Mouse (Mus musculus): ENCODE measurements at regions not wholly inside any gene's neighbourhood (a gene's known extent, or its start where the extent isn't known, plus 50 kb on each side); places are given as distances from the start of the nearest gene placed in this dataset.

- Histone ChIP-seq H3K4me1 (replicated peaks; ENCODE audit: control insufficient read depth, insufficient read depth, low read length) (no peaks in the 10 kb centered on the region), H3K4me3 (ENCODE audit: low read depth, low read length) (peak overlapping the region; percentile 38), H3K4me2 (replicated peaks; ENCODE audit: low read depth) (peak overlapping the region; percentile 82), H3K27ac (ENCODE audit: low read depth, low read length) (no peak overlapping the region), H3K9ac (ENCODE audit: low read depth, low read length) (0 out of 2 replicates have a peak overlapping the region, but pooled peaks have one; percentile 13), H3K27me3 (replicated peaks; ENCODE audit: control insufficient read depth, insufficient read depth, low read length) (no peaks in the 10 kb centered on the region), H3K9me3 (ENCODE audit: control insufficient read depth) (no peaks in the 10 kb centered on the region), H3K36me3 (ENCODE audit: control insufficient read depth, insufficient read depth) (no peaks in the 10 kb centered on the region)
- ATAC-seq, result no peak
- WGBS, result 27% methylated on average over 4 of the region's 4 CpGs
- TF ChIP-seq CTCF (IDR thresholded peaks at IDR 0.05; ENCODE audit: low read depth), result peak; percentile 56
Observed at GRCm38 (mm10) chr3:9340344-9340743, 269.5 kb downstream of the Zfp704 start.

- no peak for ATAC-seq
- no peak for TF ChIP-seq CTCF (IDR thresholded peaks at IDR 0.05; ENCODE audit: low read depth)
- Histone ChIP-seq H3K4me3 (ENCODE audit: low read depth, low read length) (no peak overlapping the region), H3K9ac (ENCODE audit: low read depth, low read length) (no peak overlapping the region), H3K4me1 (replicated peaks; ENCODE audit: control insufficient read depth, insufficient read depth, low read length) (no peaks in the 10 kb centered on the region), H3K27ac (ENCODE audit: low read depth, low read length) (no peak overlapping the region), H3K36me3 (ENCODE audit: control insufficient read depth, insufficient read depth) (no peaks in the 10 kb centered on the region), H3K4me2 (replicated peaks; ENCODE audit: low read depth) (no peak overlapping the region), H3K27me3 (replicated peaks; ENCODE audit: control insufficient read depth, insufficient read depth, low read length) (no peaks in the 10 kb centered on the region), H3K9me3 (ENCODE audit: control insufficient read depth) (no peaks in the 10 kb centered on the region)
- WGBS, result 86% methylated on average over 4 of the region's 4 CpGs
Observed at GRCm38 (mm10) chr3:9339669-9340068, 270.2 kb downstream of the Zfp704 start.

- Histone ChIP-seq H3K9me3 (ENCODE audit: control insufficient read depth) (no peaks in the 10 kb centered on the region), H3K4me2 (replicated peaks; ENCODE audit: low read depth) (no peak overlapping the region), H3K4me3 (ENCODE audit: low read depth, low read length) (no peak overlapping the region), H3K27ac (ENCODE audit: low read depth, low read length) (no peak overlapping the region), H3K36me3 (ENCODE audit: control insufficient read depth, insufficient read depth) (no peaks in the 10 kb centered on the region), H3K4me1 (replicated peaks; ENCODE audit: control insufficient read depth, insufficient read depth, low read length) (no peaks in the 10 kb centered on the region), H3K9ac (ENCODE audit: low read depth, low read length) (no peak overlapping the region), H3K27me3 (replicated peaks; ENCODE audit: control insufficient read depth, insufficient read depth, low read length) (0 out of 2 replicates have a peak, but pooled peaks cover 3% of the 10 kb centered on the region)
- ATAC-seq, result no peak
- 72% methylated on average over 4 of the region's 4 CpGs for WGBS
- no peak for TF ChIP-seq CTCF (IDR thresholded peaks at IDR 0.05; ENCODE audit: low read depth)
Observed at GRCm38 (mm10) chr3:9335580-9335979, 274.3 kb downstream of the Zfp704 start.

All from intestine, postnatal 0 days (tissue).